Mouse (Mus musculus) hindbrain, embryonic 12.5 days (tissue): ENCODE results near the gene Tns1. TPM values are rescaled to one million over a fixed set of nuclear protein-coding genes. Genes with fewer than 3 reads are reported as not detected.

ENCODE experiments used
- ATAC-seq: fragments of 200-750 bp; cut with Nextera tagmentation; 2 replicates; pipeline ENCODE4 v1.8.0; 2017; ENCODE audit warnings: moderate TSS enrichment; ENCODE audit not compliant: low FRiP score
- H3K27ac ChIP-seq: fragments of 300-500 bp; sonication (generic); 2 replicates; pipeline ENCODE4 v1.5.1; 2016; ENCODE audit warnings: mild to moderate bottlenecking
- H3K27me3 ChIP-seq: fragments of 300-500 bp; sonication (generic); 2 replicates; pipeline ENCODE4 v1.6.1; 2016; ENCODE audit warnings: mild to moderate bottlenecking
- H3K36me3 ChIP-seq: fragments of 300-500 bp; sonication (generic); 2 replicates; pipeline ENCODE4 v1.6.1; 2016; ENCODE audit warnings: mild to moderate bottlenecking
- H3K4me1 ChIP-seq: fragments of 300-500 bp; sonication (generic); 2 replicates; pipeline ENCODE4 v1.6.1; 2016
- H3K4me2 ChIP-seq: fragments of 300-500 bp; sonication (generic); replicated peaks from 2 replicates; pipeline ENCODE4 v1.6.1; 2016; ENCODE audit warnings: mild to moderate bottlenecking
- H3K4me3 ChIP-seq: fragments of 300-500 bp; sonication (generic); 2 replicates; pipeline ENCODE4 v1.5.1; 2016; ENCODE audit warnings: mild to moderate bottlenecking
- H3K9ac ChIP-seq: fragments of 300-500 bp; sonication (generic); 2 replicates; pipeline ENCODE4 v1.6.1; 2016; ENCODE audit warnings: mild to moderate bottlenecking, moderate library complexity
- H3K9me3 ChIP-seq: fragments of 300-500 bp; sonication (generic); replicated peaks from 2 replicates; pipeline ENCODE4 v1.6.1; 2016; ENCODE audit warnings: mild to moderate bottlenecking
- WGBS: fragments of 180-500 bp; shearing (Covaris S2); methylation state at CpG from one replicate; pipeline ENCODE4 v1.1.7; 2016; 5-methylcytosine and 5-hydroxymethylcytosine counted together
- polyA plus RNA-seq: library from polyadenylated mRNA; unstranded; fragments of >200 nt; fragmentation: Nextera tagmentation; extraction: Ambion mirVana; gene quantifications from 2 replicates; pipeline ENCODE4 v1.2.1, GENCODE M21; 2016

Gene Tns1
- polyA plus RNA-seq, 1 experiment from 2014 or later: 28.3 TPM

GRCm38 (mm10) chr1:74067866-74068265, 56.4 kb downstream of the Tns1 start:
- Histone ChIP-seq H3K27ac (peak overlapping the region; percentile 3; the same call in 1 of the 2 replicates), H3K9me3 (no peaks in the 10 kb centered on the region), H3K27me3 (peaks cover 25% of the 10 kb centered on the region), H3K4me3 (peak overlapping the region; percentile 30; the same call in 1 of the 2 replicates), H3K4me2 (peak overlapping the region; percentile 62), H3K36me3 (no peaks in the 10 kb centered on the region), H3K9ac (peak overlapping the region; percentile 46; the same call in 1 of the 2 replicates), H3K4me1 (peaks cover 18% of the 10 kb centered on the region)
- WGBS: 26% methylated on average over 14 of the region's 14 CpGs
- no peak for ATAC-seq

GRCm38 (mm10) chr1:74066576-74066975, 57.7 kb downstream of the Tns1 start:
- no peak for ATAC-seq
- peaks cover 25% of the 10 kb centered on the region for H3K27me3 ChIP-seq
- WGBS: 92% methylated on average over 3 of the region's 3 CpGs

GRCm38 (mm10) chr1:74066061-74066460, 58.2 kb downstream of the Tns1 start:
- Histone ChIP-seq H3K27ac (no peak overlapping the region), H3K9ac (no peak overlapping the region), H3K4me3 (no peak overlapping the region), H3K27me3 (peaks cover 25% of the 10 kb centered on the region), H3K4me2 (no peak overlapping the region), H3K4me1 (peaks cover 18% of the 10 kb centered on the region), H3K9me3 (no peaks in the 10 kb centered on the region), H3K36me3 (no peaks in the 10 kb centered on the region)
- ATAC-seq: no peak
- 85% methylated on average over 5 of the region's 5 CpGs for WGBS

More at GRCm38 (mm10) chr1:74066576-74066975, 57.7 kb downstream of the Tns1 start:
- Histone ChIP-seq H3K4me1 (peaks cover 18% of the 10 kb centered on the region), H3K27ac (no peak overlapping the region), H3K36me3 (no peaks in the 10 kb centered on the region), H3K9me3 (no peaks in the 10 kb centered on the region), H3K9ac (no peak overlapping the region), H3K4me3 (no peak overlapping the region), H3K4me2 (no peak overlapping the region)

GRCm38 (mm10) chr1:74060046-74060445, 64.2 kb downstream of the Tns1 start:
- Histone ChIP-seq H3K4me2 (no peak overlapping the region), H3K9ac (no peak overlapping the region), H3K27ac (no peak overlapping the region; the same call in 1 of the 2 replicates), H3K4me1 (peaks cover 2% of the 10 kb centered on the region; the same call in 1 of the 2 replicates), H3K4me3 (no peak overlapping the region), H3K36me3 (no peaks in the 10 kb centered on the region), H3K9me3 (no peaks in the 10 kb centered on the region), H3K27me3 (no peaks in the 10 kb centered on the region)
- ATAC-seq: no peak
- 82% methylated on average over 6 of the region's 6 CpGs for WGBS

- WGBS: 81% methylated on average over 5 of the region's 5 CpGs
- no peak for ATAC-seq
- Histone ChIP-seq H3K27me3 (no peaks in the 10 kb centered on the region), H3K4me2 (no peak overlapping the region), H3K36me3 (no peaks in the 10 kb centered on the region), H3K4me3 (no peak overlapping the region), H3K9ac (no peak overlapping the region), H3K27ac (no peak overlapping the region), H3K4me1 (peaks cover 3% of the 10 kb centered on the region), H3K9me3 (no peaks in the 10 kb centered on the region)
Observed at GRCm38 (mm10) chr1:74059552-74059951, 64.7 kb downstream of the Tns1 start.

GRCm38 (mm10) chr1:74058771-74059170, 65.5 kb downstream of the Tns1 start:
- Histone ChIP-seq H3K4me3 (no peak overlapping the region), H3K27ac (no peak overlapping the region), H3K9me3 (no peaks in the 10 kb centered on the region), H3K4me1 (peaks cover 11% of the 10 kb centered on the region), H3K36me3 (no peaks in the 10 kb centered on the region), H3K9ac (no peak overlapping the region), H3K4me2 (no peak overlapping the region), H3K27me3 (no peaks in the 10 kb centered on the region; the same call in 1 of the 2 replicates)
- ATAC-seq: no peak
- 88% methylated on average over 4 of the region's 4 CpGs for WGBS

- Histone ChIP-seq H3K4me3 (no peak overlapping the region), H3K36me3 (no peaks in the 10 kb centered on the region), H3K27me3 (no peaks in the 10 kb centered on the region; the same call in 1 of the 2 replicates), H3K9ac (no peak overlapping the region), H3K9me3 (no peaks in the 10 kb centered on the region), H3K4me2 (no peak overlapping the region), H3K4me1 (peaks cover 14% of the 10 kb centered on the region), H3K27ac (no peak overlapping the region)
- no peak for ATAC-seq
- 84% methylated on average over 4 of the region's 4 CpGs for WGBS
Observed at GRCm38 (mm10) chr1:74058309-74058708, 65.9 kb downstream of the Tns1 start.

GRCm38 (mm10) chr1:74057501-74057900, 66.7 kb downstream of the Tns1 start:
- Histone ChIP-seq H3K4me3 (no peak overlapping the region), H3K4me1 (peaks cover 21% of the 10 kb centered on the region), H3K36me3 (no peaks in the 10 kb centered on the region), H3K9me3 (no peaks in the 10 kb centered on the region), H3K27me3 (no peaks in the 10 kb centered on the region; the same call in 1 of the 2 replicates), H3K4me2 (no peak overlapping the region), H3K27ac (no peak overlapping the region), H3K9ac (no peak overlapping the region)
- WGBS: 80% methylated on average over 5 of the region's 5 CpGs
- ATAC-seq: no peak

GRCm38 (mm10) chr1:74055552-74055951, 68.7 kb downstream of the Tns1 start:
- WGBS: 90% methylated on average over 4 of the region's 4 CpGs
- no peak overlapping the region for H3K4me3 ChIP-seq

GRCm38 (mm10) chr1:74054471-74054870, 69.8 kb downstream of the Tns1 start:
- no peak overlapping the region for H3K27ac ChIP-seq
- 86% methylated on average over 3 of the region's 3 CpGs for WGBS
- H3K9me3 ChIP-seq: no peaks in the 10 kb centered on the region
- H3K27me3 ChIP-seq: no peaks in the 10 kb centered on the region; the same call in 1 of the 2 replicates
- no peak overlapping the region for H3K9ac ChIP-seq
- H3K4me3 ChIP-seq: no peak overlapping the region
- no peaks in the 10 kb centered on the region for H3K36me3 ChIP-seq
- no peak for ATAC-seq
- no peak overlapping the region for H3K4me2 ChIP-seq
- peaks cover 24% of the 10 kb centered on the region for H3K4me1 ChIP-seq

More at GRCm38 (mm10) chr1:74055552-74055951, 68.7 kb downstream of the Tns1 start:
- H3K27me3 ChIP-seq: no peaks in the 10 kb centered on the region; the same call in 1 of the 2 replicates
- ATAC-seq: no peak
- no peaks in the 10 kb centered on the region for H3K36me3 ChIP-seq
- no peak overlapping the region for H3K9ac ChIP-seq
- H3K4me2 ChIP-seq: no peak overlapping the region
- H3K4me1 ChIP-seq: peaks cover 24% of the 10 kb centered on the region
- no peak overlapping the region for H3K27ac ChIP-seq
- no peaks in the 10 kb centered on the region for H3K9me3 ChIP-seq

- H3K4me1 ChIP-seq: peaks cover 24% of the 10 kb centered on the region
- H3K4me3 ChIP-seq: no peak overlapping the region
- no peaks in the 10 kb centered on the region; the same call in 1 of the 2 replicates for H3K27me3 ChIP-seq
- H3K9ac ChIP-seq: no peak overlapping the region
- H3K9me3 ChIP-seq: no peaks in the 10 kb centered on the region
- no peak overlapping the region for H3K4me2 ChIP-seq
- 38% methylated on average over 2 of the region's 7 CpGs for WGBS
- ATAC-seq: no peak
- no peaks in the 10 kb centered on the region for H3K36me3 ChIP-seq
- H3K27ac ChIP-seq: no peak overlapping the region
Observed at GRCm38 (mm10) chr1:74054007-74054406, 70.2 kb downstream of the Tns1 start.

- H3K9ac ChIP-seq: no peak overlapping the region
- peaks cover 22% of the 10 kb centered on the region for H3K4me1 ChIP-seq
- H3K4me3 ChIP-seq: no peak overlapping the region
- no peak overlapping the region for H3K4me2 ChIP-seq
- no peaks in the 10 kb centered on the region for H3K36me3 ChIP-seq
- ATAC-seq: no peak
- H3K27ac ChIP-seq: no peak overlapping the region
- no peaks in the 10 kb centered on the region for H3K9me3 ChIP-seq
- H3K27me3 ChIP-seq: no peaks in the 10 kb centered on the region; the same call in 1 of the 2 replicates
- WGBS: 72% methylated on average over 2 of the region's 2 CpGs
Observed at GRCm38 (mm10) chr1:74053068-74053467, 71.2 kb downstream of the Tns1 start.

- Histone ChIP-seq H3K36me3 (no peaks in the 10 kb centered on the region), H3K9ac (no peak overlapping the region), H3K4me1 (peaks cover 22% of the 10 kb centered on the region), H3K27me3 (no peaks in the 10 kb centered on the region; the same call in 1 of the 2 replicates), H3K4me2 (no peak overlapping the region), H3K4me3 (no peak overlapping the region), H3K9me3 (no peaks in the 10 kb centered on the region), H3K27ac (no peak overlapping the region)
- ATAC-seq: no peak
- WGBS: 63% methylated on average over 2 of the region's 2 CpGs
Observed at GRCm38 (mm10) chr1:74051349-74051748, 72.9 kb downstream of the Tns1 start.
